ENCODE assay signal across 8 mouse cellular contexts in the genomic region with DNA sequence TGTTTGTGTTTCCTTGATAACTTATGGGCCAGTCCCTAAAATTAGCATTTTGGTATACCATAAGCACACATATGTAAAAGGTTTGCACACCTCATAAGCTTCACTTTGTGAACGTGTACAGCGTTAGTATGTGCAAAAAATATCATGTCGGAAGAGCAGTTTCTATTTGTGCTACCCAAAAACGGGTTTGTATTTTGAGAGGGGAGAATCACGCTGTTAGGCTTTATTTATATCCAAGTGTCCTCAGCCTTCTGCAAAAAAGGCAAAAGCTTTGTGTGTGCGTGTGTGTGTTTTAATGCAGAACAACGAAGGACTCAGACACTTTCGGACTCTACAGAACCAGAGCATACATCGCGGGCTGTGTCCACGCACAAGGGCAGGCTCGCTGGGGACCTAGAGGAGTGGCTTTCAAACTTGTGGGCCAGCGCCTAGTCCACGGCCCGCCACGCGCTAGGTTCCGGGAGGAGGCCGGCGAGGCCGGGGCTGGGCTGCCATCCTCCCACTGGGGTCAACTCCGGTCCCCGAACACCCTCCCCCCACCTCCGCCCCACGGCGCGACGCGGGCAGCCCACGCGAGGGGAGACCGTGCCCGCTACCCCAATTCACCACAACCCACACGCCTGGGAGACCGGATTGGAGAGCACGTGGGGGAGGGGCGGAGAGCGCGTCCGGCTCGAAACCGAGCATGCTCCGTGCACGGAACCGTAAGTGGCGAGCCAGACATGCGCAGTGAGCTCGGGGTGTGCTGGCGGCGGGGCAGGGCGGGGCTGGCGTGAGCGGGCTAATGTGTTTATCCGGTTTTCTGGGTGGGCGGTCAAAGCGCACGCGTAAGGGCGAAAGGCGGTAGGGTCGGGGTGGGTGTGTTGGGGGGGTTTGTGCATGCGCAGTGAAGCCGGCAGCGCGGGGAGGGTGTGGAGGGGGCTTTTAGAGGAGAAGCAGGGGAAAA. TPM values are rescaled to one million over a fixed set of nuclear protein-coding genes. Genes with fewer than 3 reads are reported as not detected.
DNase-seq lines count a peak whose midpoint lies in the region; ATAC-seq and TF ChIP-seq lines count a peak whose summit lies in the region.

No protein-coding gene starts in this region.

- H3K27ac ChIP-seq in heart, embryonic 15.5 days, result peak overlapping the region; percentile 100
- peak overlapping the region; percentile 79 for H3K27ac ChIP-seq in liver, embryonic 14.5 days
- peak overlapping the region; percentile 97 for H3K27ac ChIP-seq in neural tube, embryonic 11.5 days (ENCODE audit: low read depth, low read length)
- peak overlapping the region; percentile 100 for H3K27ac ChIP-seq in stomach, postnatal 0 days (replicated peaks)

- ATAC-seq in CD4-positive, CD25-positive, alpha-beta regulatory T cell, adult 4 months, result peak; percentile 69
- ATAC-seq in heart, embryonic 15.5 days (replicated peaks; ENCODE audit: insufficient number of reproducible peaks, insufficient read depth, low FRiP score, low read depth), result peak; percentile 93
- ATAC-seq in liver, embryonic 14.5 days (ENCODE audit: insufficient read depth), result peak; percentile 87
- peak; percentile 93 for ATAC-seq in neural tube, embryonic 11.5 days (ENCODE audit: insufficient read depth, low FRiP score, low TSS enrichment)
- peak; percentile 94 for ATAC-seq in stomach, postnatal 0 days (ENCODE audit: low FRiP score, low TSS enrichment)

- TF ChIP-seq EP300 in liver, embryonic 14.5 days (IDR thresholded peaks at IDR 0.05; ENCODE audit: low read depth), result peak; percentile 12; the same call in 1 of the 2 replicates
- TF ChIP-seq EP300 in stomach, postnatal 0 days (optimal IDR thresholded peaks at IDR 0.05), result no peak

- peak overlapping the region; percentile 88 for H3K9ac ChIP-seq in heart, embryonic 15.5 days
- peak overlapping the region; percentile 89 for H3K9ac ChIP-seq in liver, embryonic 14.5 days (replicated peaks)
- H3K9ac ChIP-seq in neural tube, embryonic 11.5 days (ENCODE audit: low read length), result peak overlapping the region; percentile 82
- H3K9ac ChIP-seq in stomach, postnatal 0 days (ENCODE audit: low read length), result peak overlapping the region; percentile 99

- peaks cover 11% of the 10 kb centered on the region for H3K4me1 ChIP-seq in heart, embryonic 15.5 days (replicated peaks)
- peaks cover 5 to 6% of the 10 kb centered on the region in 2 experiments for H3K4me1 ChIP-seq in liver, embryonic 14.5 days (replicated peaks; ENCODE audit: control insufficient read depth in 2 of 2, insufficient read depth in 2 of 2, low read length in 1 of 2)
- H3K4me1 ChIP-seq in neural tube, embryonic 11.5 days (ENCODE audit: control insufficient read depth, insufficient read depth, low read length), result peaks cover 10% of the 10 kb centered on the region
- H3K4me1 ChIP-seq in stomach, postnatal 0 days (replicated peaks; ENCODE audit: control insufficient read depth, insufficient read depth), result no peaks in the 10 kb centered on the region

- WGBS in heart, embryonic 15.5 days, result 2% methylated on average over 61 of the region's 65 CpGs
- under 1% methylated on average over 60 of the region's 65 CpGs for WGBS in liver, embryonic 14.5 days (ENCODE audit: insufficient replicate concordance)
- 3% methylated on average over 55 of the region's 65 CpGs for whole genome bisulfite sequencing in neural tube, embryonic 11.5 days
- 1% methylated on average over 53 of the region's 65 CpGs for WGBS in stomach, postnatal 0 days

- H3K36me3 ChIP-seq in heart, embryonic 15.5 days, result no peaks in the 10 kb centered on the region
- peaks cover 3% of the 10 kb centered on the region; the same call in 1 of the 2 replicates for H3K36me3 ChIP-seq in liver, embryonic 14.5 days (replicated peaks; ENCODE audit: control insufficient read depth, insufficient read depth, low read depth)
- no peaks in the 10 kb centered on the region for H3K36me3 ChIP-seq in neural tube, embryonic 11.5 days (ENCODE audit: control insufficient read depth, insufficient read depth, low read length)
- H3K36me3 ChIP-seq in stomach, postnatal 0 days (ENCODE audit: control insufficient read depth, insufficient read depth, low read length), result no peaks in the 10 kb centered on the region

- H3K9me3 ChIP-seq in heart, embryonic 15.5 days (replicated peaks), result no peaks in the 10 kb centered on the region
- no peaks in the 10 kb centered on the region for H3K9me3 ChIP-seq in liver, embryonic 14.5 days (ENCODE audit: control insufficient read depth, low read length)
- no peaks in the 10 kb centered on the region for H3K9me3 ChIP-seq in neural tube, embryonic 11.5 days (ENCODE audit: control insufficient read depth, low read length)
- no peaks in the 10 kb centered on the region for H3K9me3 ChIP-seq in stomach, postnatal 0 days (ENCODE audit: control insufficient read depth, low read length)

- no peak for TF ChIP-seq CTCF in liver, embryonic 14.5 days (IDR thresholded peaks at IDR 0.05; ENCODE audit: low read depth)
- no peak for TF ChIP-seq CTCF in stomach, postnatal 0 days (IDR thresholded peaks at IDR 0.05; ENCODE audit: low read depth)

- DNase-seq in c-Kit-negative CD71-positive TER-119-positive erythroid progenitor cells, embryonic 14.5 days (ENCODE audit: low read depth, low spot score), result peak; percentile 89
- peak; percentile 97 for DNase-seq in fibroblast of lung, adult 2 months (ENCODE audit: low read depth)
- DNase-seq in kidney, postnatal 25 days, result peak; percentile 99 to 100
- peak; percentile 92 to 94 (median 93) for DNase-seq in liver, embryonic 14.5 days (ENCODE audit: low read depth in 3 of 3, low spot score in 3 of 3)
- peak; percentile 99 for DNase-seq in neural tube, embryonic 11.5 days (ENCODE audit: low spot score)
- DNase-seq in stomach, postnatal 0 days (ENCODE audit: low spot score), result peak; percentile 99

- peak overlapping the region; percentile 99 for H3K4me3 ChIP-seq in heart, embryonic 15.5 days
- peak overlapping the region; percentile 89 to 98 for H3K4me3 ChIP-seq in liver, embryonic 14.5 days (ENCODE audit: insufficient read depth in 1 of 2, low read depth in 2 of 2, low read length in 2 of 2)
- peak overlapping the region; percentile 97 for H3K4me3 ChIP-seq in neural tube, embryonic 11.5 days (ENCODE audit: low read depth, low read length)
- peak overlapping the region; percentile 98 for H3K4me3 ChIP-seq in stomach, postnatal 0 days (ENCODE audit: low read depth, low read length)

- H3K4me2 ChIP-seq in heart, embryonic 15.5 days, result peak overlapping the region; percentile 72
- H3K4me2 ChIP-seq in liver, embryonic 14.5 days (ENCODE audit: low read depth), result peak overlapping the region; percentile 86
- H3K4me2 ChIP-seq in neural tube, embryonic 11.5 days (ENCODE audit: low read depth), result peak overlapping the region; percentile 73
- peak overlapping the region; percentile 73 for H3K4me2 ChIP-seq in stomach, postnatal 0 days (replicated peaks; ENCODE audit: low read depth)

- H3K27me3 ChIP-seq in heart, embryonic 15.5 days, result no peaks in the 10 kb centered on the region
- no peaks in the 10 kb centered on the region for H3K27me3 ChIP-seq in liver, embryonic 14.5 days (ENCODE audit: control insufficient read depth, insufficient read depth, low read length)
- no peaks in the 10 kb centered on the region for H3K27me3 ChIP-seq in neural tube, embryonic 11.5 days (ENCODE audit: control insufficient read depth, insufficient read depth, low read length)
- H3K27me3 ChIP-seq in stomach, postnatal 0 days (ENCODE audit: control insufficient read depth, insufficient read depth, low read length), result no peaks in the 10 kb centered on the region

RNA-seq across cellular contexts. Expression of a gene that starts 0.6 kb away (rescaled TPM):
- 10 to 100 TPM in 1 of 2 experiments, 1 to 10 TPM in 1; 8.2 to 12.9 TPM for polyA plus RNA-seq in CD4-positive, CD25-positive, alpha-beta regulatory T cell, adult 4 months (2017; shearing (Covaris generic))
- 3.4 and 3.6 TPM in 2 replicates for polyA plus RNA-seq in heart, embryonic 15.5 days (2015; fragmentation: Nextera tagmentation; extraction: Ambion mirVana)
- 8.2 and 9.4 TPM in 2 replicates for polyA plus RNA-seq in liver, embryonic 14.5 days (2012; rRNA removed)
- 2.3 and 2.5 TPM in 2 replicates for polyA plus RNA-seq in liver, embryonic 14.5 days (2014; fragmentation: Nextera tagmentation; extraction: Ambion mirVana)
- 5.6 and 6.2 TPM in 2 replicates for polyA plus RNA-seq in neural tube, embryonic 11.5 days (2014; fragmentation: Nextera tagmentation; extraction: Ambion mirVana)
- 3.0 and 3.5 TPM in 2 replicates for polyA plus RNA-seq in stomach, postnatal 0 days (2015; fragmentation: Nextera tagmentation; extraction: Ambion mirVana)

RNA-seq across cellular contexts. Expression of a gene that starts 38.6 kb away (rescaled TPM):
- 10 to 100 TPM in 1 of 2 experiments, 1 to 10 TPM in 1; 9.7 to 12.9 TPM for polyA plus RNA-seq in CD4-positive, CD25-positive, alpha-beta regulatory T cell, adult 4 months (2017; shearing (Covaris generic))
- polyA plus RNA-seq in heart, embryonic 15.5 days (2015; fragmentation: Nextera tagmentation; extraction: Ambion mirVana), result 22.3 and 23.0 TPM in 2 replicates
- polyA plus RNA-seq in liver, embryonic 14.5 days (2012; rRNA removed), result 12.8 and 15.7 TPM in 2 replicates
- polyA plus RNA-seq in liver, embryonic 14.5 days (2014; fragmentation: Nextera tagmentation; extraction: Ambion mirVana), result 6.4 and 7.8 TPM in 2 replicates
- 14.1 and 15.0 TPM in 2 replicates for polyA plus RNA-seq in neural tube, embryonic 11.5 days (2014; fragmentation: Nextera tagmentation; extraction: Ambion mirVana)
- polyA plus RNA-seq in stomach, postnatal 0 days (2015; fragmentation: Nextera tagmentation; extraction: Ambion mirVana), result 28.7 and 29.9 TPM in 2 replicates

Comparison
In these comparisons a context has a peak if more than half of its experiments do, and no peak if none do; other contexts are left out.
1. Peak in every context shown above with its lines: DNase-seq, ATAC-seq, H3K4me3 ChIP-seq and H3K27ac ChIP-seq.